Mouse (Mus musculus): ENCODE results near the gene Pou6f1.
"Not testable (repeated sequence)": the region's sequence is repeated elsewhere in the genome, so short reads cannot be mapped to it uniquely, and the experiment has no call there.

Pou6f1 gene

DNA sequence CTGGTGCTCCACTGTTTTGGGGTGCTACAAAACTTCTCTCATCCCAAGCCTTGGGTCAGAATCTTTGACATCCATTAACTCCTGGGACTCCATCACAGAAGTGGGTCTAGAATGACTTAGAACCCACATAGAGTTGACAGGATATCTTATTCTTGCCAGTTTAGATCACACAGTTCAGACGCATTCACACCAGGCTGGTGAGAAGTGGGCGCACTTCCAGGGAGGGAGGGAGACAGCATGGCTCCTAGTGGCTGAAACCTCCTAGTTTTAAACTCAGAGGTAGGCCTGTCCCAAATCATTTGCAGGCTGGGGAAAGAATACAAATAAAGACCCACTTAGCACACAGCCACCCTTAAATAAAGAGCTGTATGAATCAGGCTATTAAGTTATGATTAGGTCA, 25.4 kb downstream of the Pou6f1 start:
- DNase-seq, result no peak

DNA sequence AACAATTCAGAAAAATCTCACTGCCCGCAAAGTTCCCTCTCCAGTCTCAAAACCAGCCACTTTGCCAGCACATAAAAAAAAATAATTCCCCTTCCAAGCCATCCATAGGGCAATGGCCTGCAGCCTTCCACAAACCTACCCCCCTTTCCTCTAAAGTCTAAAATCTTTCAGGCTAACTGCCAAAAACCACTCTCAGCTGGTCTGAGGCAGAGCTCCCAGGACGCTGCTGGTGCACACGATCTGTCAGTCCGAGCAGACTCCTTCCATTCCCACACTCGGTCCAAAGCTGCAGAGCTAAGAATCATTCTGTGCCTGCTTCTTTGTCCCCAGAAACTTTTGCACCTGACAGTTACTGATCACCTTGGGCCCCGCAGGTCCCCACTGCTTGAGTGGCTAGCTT, 25.8 kb downstream of the Pou6f1 start:
- no peak for DNase-seq

DNA sequence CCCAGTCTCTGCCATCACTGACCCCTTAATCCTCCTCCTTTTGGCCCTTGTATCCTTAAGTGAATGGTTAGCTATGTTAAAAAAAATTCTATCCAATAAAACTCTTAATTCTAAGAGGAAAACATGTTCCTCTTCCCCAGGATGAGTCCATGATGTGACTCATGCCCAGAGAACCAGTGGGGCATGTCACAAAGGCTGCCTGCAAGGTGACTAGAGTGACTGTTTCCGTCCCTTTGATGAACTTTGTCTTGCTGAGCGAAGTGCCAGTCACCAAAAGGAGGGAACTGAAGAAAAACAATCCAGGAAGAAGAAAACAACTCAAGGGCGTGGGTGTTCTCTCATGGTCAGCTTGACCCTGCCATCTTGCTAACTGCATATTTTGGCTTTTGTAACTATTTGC, 30.5 kb downstream of the Pou6f1 start:
- no peak for DNase-seq

DNA sequence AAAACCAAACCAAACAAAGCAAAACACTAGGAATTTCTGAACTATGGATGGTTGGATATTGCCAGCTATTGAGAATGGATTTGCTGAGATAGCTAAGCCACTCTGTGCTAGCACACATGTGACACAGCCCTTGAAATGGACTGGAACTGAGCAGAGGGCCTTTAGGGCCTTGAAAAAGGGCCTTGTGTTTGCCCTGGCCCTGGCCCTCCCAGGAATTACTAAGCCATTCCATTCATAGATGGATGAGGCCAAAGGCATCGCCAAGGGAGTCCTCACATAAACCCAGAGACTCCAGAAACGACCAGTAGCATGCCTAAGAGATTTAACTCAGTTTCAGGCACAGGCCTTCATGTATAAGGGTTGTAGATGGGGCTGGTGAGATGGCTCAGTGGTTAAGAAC, 33.3 kb downstream of the Pou6f1 start:
- no peak for DNase-seq

DNA sequence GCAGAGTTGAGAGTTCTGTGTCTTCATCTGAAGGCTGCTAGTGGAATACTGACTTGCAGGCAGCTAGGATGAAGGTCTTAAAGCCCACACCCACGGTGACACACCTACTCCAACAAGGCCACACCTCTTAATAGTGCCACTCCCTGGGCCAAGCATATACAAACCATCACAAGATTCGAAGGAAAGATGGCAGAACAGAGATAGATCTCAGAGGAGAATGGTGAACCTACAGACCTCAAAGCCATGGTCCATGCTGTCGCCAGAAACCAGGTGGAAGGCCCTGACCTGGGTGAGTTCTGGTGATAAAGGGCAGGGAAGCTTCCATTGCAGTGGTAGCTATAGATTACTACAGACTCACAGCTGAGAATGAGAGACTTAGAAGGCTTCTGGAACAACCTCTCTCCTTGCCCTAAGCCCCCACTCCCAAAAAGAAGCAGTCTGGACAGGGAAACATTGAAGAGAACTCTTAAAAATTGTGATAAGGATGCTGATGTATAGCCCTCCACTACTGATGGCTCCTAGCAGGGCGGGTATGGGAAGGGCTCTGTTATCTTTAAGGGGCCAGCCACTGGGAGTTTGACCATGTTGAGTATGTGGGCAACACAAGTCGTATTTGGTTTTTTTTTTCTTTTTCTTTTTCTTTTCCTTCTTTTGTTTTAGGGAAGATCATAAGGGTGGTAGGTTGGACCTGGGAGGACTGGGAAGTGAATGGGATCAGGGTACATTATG, 41.9 kb downstream of the Pou6f1 start:
- DNase-seq, result peak; percentile 70

DNA sequence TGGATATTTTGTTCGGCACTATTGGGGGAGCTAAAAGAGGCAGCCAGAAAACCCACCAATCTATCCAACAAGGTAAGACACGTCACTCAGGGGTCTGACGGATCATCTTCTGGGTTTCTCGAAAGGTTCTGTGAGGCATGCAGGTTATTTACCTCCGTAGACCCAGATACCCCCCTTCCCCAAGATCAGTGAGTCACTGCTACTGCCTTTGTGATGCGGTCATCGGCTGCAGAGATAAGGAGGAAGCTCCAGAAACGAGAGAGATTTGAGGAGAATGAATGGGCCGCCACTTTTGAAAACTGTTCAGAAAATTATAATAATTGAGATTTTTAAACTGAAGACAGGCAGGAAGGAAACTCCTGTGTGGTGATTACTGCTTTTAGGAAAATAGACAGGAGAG, 43.4 kb downstream of the Pou6f1 start:
- DNase-seq, result no peak

DNA sequence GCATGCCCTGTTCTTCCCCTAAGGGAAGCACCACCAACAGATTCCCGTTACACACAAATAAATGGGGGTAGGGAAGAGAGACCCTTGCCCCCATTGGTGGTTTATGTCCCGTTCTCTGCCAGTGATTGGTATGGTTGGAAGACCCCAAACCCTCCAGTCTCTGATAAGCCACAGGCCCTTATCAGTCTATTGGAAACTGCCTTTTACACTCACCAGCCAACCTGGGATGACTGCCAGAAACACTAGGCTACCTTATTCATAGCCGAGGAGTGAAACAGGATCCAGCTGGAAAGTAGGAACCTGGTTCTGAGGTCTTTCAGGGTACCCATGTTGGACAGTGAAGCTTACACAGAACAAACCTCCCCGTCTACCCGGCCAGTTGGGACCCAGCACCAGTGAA, 43.8 kb downstream of the Pou6f1 start:
- no peak for DNase-seq

DNA sequence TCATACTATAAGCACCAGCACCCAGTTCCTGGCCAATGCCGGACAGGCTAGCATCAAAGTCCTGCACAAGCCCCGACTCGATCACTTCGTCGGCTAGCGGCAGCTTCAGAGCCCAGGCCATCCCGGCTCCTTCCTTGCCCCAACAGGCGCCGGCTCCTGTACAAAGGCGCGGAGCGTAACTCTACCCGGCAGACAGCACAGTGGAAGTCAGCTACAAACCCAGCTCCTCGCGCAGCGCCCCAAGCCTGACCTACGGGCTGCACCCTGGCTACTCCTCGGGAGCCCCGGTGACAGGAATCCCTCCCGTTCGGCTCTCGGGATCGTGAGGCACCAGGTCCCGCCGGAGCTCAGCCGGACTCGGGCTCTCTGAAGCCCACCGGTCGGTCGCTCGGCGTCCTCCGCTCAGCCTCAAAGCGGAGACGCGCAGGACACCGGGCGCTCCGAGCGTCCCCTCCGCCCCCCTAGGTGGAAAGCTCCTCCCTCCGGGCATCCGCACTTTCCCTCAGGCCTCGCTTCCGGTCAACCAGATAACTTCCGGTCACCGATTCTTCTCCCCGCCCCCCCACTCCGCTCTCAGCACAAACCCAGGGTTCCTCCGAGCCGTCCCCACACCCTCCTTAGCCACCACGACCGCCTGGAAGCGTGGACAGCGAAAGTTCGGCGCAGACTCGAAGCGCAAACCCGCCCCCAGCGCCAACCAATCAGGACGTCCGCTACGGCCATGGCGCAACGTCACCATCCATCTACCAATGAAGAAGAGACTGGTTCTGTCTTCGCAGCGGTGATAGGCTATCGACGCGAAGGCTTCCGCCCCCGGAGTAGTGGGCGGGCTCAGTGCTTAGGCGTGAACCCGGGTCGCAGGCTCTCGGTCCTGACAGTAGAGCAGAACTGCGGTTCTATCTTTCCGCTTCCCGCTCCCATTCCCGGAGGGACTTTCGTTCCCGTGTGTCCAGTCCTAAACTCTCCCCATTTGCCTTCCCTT, 48.2 kb downstream of the Pou6f1 start, which contains the start of gene Tfcp2:
TSS of gene Tfcp2 (minus strand) at position 683 of the 982 bp plus-strand sequence.
- peak; percentile 96 for DNase-seq

DNA sequence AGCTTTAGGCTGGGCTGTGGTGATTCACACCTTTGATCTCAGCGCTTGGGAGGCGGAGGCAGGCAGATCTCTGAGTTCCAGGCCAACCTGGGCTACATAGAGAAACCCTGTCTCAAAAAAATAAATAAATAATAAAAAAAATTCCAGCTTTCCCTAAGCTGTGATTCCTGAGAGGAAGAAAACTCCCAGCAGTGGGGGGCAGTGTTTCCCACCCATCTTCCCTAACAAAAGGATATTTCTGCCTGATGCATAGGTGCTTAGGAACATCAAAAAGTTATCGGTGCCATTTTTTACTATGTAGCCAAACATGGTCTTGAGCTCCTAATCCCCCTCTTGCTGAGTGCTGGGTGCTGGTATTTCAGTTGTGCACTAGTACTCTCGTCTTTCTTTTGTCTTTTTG, 49.5 kb downstream of the Pou6f1 start:
- DNase-seq, result no peak

DNA sequence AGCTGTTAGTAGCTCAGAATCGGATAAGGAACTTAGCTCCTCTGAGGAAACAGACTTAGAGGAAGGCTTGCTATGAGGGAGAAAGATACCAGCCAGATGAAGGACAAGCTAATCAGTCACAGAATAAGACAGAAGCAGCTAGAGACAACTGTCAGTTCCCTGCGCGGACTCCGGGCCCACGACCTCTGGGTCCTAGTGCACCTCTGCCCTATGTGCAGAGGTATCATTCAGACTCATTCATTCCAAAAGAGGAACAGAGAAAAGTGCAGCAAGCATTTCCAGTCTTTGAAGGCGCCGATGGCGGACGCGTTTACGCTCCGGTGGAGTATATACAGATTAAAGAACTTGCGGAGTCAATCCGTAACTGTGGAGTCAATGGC, 56.1 kb downstream of the Pou6f1 start:
- not testable (repeated sequence) for DNase-seq

DNA sequence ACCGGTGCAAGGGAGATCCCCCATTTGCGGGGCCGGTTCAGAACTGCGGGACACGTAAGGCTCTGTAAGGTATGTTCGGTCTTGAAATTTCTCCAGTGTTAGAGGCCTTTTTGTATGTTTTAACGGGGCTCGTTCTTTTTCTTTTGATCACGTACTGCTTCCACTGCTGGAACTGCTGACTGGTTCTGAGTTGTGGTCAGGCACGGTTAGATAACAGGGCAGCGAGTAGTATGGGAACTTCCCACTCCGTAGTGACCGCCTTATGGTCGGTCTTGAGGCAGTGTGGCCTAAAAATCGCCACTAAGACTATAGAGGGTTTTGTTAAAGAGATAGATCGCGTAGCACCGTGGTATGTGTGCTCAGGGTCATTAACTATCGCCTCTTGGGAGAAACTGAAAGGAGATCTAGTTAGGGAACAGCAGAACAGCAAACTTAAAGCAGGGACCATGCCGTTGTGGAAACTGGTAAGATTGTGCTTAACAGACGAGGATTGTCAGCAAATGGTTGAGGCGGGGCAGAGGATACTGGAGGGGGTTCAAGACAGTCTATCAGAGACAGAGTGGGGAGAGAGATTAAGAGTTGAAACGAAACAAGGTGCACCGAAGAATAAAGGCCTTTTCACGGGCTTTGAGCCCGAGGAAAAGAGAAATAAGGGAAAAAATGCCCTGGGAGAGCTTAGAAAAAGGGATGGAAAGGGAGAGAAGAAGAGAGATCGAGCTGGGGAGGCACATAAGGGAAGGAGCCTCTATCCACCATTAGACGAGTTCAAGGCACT, 56.7 kb downstream of the Pou6f1 start:
- DNase-seq, result not testable (repeated sequence)

DNA sequence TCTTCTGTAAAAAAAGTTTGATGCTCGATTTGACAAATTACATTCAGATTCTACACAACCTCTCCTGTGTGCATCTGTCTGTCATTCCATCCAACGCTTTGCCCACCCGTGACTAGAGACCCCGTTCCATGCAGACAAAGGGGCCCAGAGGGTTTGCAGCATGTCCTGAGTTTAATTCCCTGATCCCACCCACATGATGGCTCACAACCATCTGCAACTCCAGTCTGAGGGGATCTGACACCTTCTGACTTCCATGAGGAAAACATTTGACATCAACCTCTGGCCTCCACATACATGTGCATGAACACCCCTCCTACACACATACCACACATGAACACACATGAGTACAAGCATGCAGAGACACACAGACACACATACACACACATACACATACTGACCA, 58.4 kb downstream of the Pou6f1 start:
- DNase-seq, result no peak

DNA sequence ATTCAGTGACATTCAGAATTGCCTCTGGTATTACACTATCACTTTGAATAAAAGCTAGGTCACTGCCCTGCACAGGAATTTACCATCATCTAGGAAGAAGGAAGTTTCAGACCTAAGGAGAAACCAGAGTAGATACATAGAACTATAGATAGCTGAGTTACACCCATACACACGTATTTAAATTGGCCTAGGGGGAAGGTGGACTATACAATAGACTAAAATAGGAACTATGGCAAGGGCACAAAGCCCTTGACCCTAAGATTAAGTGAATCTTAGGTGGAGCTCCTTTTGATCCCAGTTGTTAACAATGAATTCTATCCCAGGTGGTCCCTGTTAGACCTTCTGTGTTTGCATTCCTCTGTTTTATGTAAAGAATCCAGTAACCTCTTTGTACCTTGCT, 58.8 kb downstream of the Pou6f1 start:
- DNase-seq, result not testable (repeated sequence)

DNA sequence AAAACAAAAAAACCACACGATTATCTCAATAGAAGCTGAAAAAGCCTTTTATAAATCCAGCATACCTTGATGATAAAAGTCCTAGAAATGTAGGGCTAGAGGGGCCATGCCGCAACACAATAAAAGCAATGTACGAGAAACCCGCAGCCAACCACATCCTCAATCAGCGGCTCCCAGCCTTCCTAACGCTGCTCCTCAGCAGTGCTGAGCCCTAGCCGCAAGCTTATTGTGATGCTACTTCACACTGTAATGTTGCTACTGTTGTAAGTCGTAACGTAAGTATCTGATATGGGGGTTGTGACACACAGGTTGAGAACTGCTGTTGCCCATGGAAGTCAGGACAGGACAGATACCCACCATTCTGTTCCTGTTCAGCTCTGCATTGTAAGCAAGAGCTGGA, 60.4 kb downstream of the Pou6f1 start:
- no peak for DNase-seq

DNA sequence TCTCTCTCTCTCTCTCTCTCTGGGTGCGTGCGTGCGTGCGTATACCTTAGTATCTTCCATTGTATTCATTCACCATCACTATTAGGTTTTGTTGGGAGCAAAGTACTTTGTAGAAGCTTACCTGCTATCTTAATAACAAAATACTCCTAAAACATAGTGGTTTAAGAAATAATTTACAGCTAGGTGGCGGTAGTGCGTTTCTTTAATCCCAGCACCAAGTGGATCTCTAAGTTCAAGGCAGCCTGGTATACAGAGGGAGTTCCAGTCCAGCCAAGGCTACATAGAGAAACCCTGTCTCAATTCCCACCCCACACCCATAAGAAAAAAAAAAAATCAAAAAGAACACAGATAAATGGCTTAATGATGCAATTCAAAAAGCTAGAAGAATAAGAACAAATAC, 61.9 kb downstream of the Pou6f1 start:
- DNase-seq, result no peak

DNA sequence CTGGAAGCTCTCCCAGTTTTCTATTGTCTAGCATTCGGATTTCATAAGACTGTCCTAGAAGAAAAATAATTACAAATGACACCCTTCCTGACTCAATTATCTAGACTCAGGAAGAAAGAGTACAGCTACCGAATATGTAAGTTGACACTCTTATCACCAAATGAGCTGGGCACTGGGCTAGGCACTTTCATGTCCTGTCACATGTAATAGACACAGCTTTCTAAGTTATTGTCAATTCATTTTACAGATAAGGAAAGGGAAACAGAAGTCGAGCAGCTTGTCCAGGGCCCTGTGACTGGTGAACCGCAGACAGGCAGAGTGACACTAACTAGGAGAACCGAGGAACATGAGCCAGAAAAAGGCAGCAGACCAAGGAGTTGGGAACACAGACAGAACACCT, 71.9 kb downstream of the Pou6f1 start:
- no peak for DNase-seq

DNA sequence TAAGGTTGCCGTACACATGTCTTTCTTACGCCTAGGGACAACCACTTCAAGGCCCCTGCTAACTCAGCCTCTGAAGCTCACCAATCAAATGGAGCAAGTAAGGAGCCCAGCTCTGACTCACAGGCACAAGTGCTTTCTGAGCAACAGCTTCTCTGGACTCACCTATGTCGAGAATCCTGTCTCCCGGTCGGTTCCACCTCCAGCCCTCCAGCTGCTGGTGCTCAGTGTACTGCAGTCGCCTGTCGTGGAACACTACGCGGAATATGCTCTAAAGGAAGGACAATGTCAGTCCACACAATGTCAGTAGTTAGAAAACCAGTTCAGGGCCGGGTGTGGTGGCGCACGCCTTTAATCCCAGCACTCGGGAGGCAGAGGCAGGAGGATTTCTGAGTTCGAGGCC, 74.4 kb downstream of the Pou6f1 start:
- no peak for DNase-seq

Measured in liver (tissue).